Mouse (Mus musculus) thymus, adult 18-20 months (tissue): ENCODE data around the gene Eps8.
A peak's percentile ranks its signal among the peaks of the same experiment; 100 is the strongest.

Experiments used
- DNase-seq, 2 experiments: peaks; one replicate each; pipeline ENCODE4 v3.0.0; 2022; ENCODE audit warnings: mixed read lengths in 2 of 2

Eps8 gene

DNA sequence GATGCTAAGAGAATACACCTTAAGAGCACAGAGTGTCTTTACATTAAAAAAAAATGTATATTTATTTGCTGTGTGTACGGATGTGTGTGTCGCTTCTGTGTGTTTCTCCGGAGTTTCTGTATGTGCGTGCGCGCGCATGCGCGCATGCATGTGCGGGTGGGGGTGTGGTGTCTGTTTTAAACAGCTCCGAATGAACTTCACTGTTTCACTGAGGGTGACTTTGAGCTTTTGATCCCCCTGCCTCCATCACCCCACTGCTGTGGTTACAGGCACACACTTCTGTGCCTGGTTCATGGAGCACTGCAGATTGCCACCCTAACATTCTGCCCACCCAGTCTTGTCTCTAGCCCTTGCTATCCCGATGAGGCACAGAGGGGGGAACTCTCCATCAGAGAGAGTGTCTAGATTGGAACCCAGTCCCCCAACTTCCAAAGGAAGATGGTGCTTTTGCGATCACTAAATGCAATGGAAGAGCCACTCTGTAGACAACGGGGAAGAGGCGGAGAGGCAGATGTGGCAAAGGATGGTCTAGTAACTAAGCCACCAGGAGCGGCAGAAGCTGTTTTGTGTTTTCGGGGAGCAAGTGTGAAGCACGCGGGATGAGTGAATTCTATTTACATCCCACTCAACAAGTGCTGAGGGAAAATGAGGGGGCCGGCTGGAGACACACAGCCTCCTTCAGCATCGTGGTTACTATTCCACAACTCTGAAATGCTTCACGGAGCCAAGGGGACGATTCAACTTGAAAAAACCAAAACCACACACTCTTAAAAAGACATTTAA, 7.1 kb upstream of the Eps8 start:
- no peak for DNase-seq

- no peak for DNase-seq
Measured at GRCm38 (mm10) chr6:137658426-137659088, 3.9 kb upstream of the Eps8 start.

- no peak for DNase-seq
Measured at GRCm38 (mm10) chr6:137657203-137657602, 2.5 kb upstream of the Eps8 start.

- no peak for DNase-seq
Measured at GRCm38 (mm10) chr6:137649528-137649927, 5.1 kb downstream of the Eps8 start.

DNA sequence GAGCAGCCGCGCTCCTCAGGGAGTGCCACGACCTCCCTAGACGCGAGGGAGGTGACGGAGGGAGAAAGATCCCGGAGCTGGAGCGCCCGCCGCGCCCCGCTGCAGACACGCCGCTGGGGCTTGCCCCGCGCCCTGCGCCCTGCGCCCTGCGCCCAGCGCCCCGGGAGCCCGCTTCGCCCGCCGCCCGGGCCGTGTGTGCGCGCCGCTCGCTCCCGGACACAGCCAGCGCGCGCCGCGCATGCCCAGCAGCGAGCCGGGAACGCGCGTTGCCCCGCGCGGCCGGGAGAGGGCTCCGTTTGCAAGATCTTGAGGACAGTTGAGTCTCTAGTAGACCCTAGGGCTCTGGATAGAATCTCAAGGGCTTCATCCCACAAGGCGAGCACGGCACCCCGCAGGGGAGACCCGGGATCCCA, 5.6 kb downstream of the Eps8 start:
- peak; percentile 17 to 27 for DNase-seq

GRCm38 (mm10) chr6:137648110-137649067, 6.3 kb downstream of the Eps8 start:
- DNase-seq = no peak

- no peak for DNase-seq
Measured at GRCm38 (mm10) chr6:137647646-137648045, 7.0 kb downstream of the Eps8 start.

DNA sequence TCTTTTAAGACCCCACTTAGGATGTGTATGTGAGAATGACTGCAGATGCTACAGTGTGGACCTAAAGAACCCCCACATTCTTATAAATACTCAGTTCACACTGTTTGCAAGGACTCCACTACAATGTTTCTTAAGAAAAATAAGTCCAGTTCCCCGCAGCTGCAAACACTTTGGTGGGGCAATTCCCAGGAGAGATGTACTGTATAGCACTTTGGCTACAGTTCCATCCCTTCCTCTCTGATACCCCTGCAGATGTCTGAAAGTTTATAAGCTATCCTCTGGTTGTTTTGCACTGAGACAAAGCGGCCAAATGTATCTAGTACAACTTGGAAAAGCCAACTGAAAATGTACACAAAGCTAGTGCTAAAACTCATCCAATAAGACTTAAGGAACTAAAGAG, 8.0 kb downstream of the Eps8 start:
- no peak for DNase-seq

GRCm38 (mm10) chr6:137644893-137645292, 9.8 kb downstream of the Eps8 start:
- no peak for DNase-seq

DNA sequence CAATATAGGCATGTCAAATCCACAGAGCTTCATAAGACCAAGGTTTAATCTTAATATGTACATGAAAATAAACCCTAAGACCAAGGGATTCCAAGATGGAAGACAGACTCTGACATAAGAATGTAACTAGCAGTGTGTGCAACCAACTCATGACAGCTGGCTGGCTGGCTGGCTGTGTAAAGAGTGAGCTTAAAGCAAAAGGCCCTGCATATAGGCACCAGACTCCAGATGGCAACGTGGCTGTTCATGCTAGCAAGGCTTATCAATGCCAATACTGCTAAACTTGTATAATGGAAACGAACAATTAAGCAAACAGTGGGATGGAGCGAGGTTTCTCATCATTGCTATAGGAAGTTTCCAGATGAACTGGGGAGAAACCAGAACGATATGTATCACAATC, 10.9 kb downstream of the Eps8 start:
- no peak for DNase-seq

DNA sequence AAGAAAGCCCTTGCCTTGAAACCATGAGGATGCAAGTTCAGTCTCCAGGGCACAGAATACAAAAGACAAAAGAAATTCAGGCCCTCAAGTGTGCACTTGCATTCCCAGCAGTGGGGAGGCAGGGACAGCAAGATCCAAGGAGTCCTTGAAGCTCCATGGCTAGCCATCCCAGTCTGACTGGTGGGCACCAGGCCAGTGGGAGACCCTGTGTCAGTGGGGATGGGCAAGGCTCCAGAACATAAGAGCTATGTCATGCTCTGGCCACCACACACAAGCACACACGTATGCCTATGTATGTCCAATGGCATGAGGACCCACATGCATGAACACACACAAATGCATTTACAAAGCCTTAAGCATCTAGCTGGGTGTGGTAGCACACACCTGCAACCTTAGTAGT, 13.0 kb downstream of the Eps8 start:
- DNase-seq = no peak

DNA sequence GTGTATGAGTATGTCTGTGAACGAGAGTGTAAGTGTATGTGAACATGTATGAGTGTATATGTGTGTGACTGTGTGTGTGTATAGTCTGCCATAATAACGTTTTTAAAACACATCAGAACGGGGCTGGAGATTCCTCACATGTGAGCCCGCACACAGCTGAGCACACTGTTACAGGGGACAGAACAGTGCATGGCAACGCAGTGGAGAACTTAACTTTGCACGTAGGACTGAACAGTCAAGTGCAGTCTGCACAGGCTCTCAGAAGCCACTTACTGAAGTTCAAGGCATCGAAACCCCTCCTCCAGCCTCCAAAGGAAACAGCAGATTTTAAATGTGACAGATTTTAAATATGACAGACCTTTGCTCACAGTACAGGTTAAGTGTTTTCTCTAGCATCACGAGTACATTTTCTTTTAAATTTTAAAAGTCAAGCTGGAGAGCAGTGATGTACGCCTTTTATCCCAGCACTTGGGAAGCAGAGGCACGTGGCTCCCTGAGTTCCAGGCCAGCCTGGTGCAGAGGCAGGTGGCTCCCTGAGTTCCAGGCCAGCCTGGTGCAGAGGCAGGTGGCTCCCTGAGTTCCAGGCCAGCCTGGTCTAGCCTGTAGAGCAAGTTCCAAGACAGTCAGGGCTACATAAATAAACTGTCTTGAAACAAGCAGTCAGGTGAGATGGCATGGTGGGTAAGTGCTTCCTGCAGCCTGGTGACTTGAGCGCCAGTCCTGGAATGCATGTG, 15.7 kb downstream of the Eps8 start:
- no peak for DNase-seq

DNA sequence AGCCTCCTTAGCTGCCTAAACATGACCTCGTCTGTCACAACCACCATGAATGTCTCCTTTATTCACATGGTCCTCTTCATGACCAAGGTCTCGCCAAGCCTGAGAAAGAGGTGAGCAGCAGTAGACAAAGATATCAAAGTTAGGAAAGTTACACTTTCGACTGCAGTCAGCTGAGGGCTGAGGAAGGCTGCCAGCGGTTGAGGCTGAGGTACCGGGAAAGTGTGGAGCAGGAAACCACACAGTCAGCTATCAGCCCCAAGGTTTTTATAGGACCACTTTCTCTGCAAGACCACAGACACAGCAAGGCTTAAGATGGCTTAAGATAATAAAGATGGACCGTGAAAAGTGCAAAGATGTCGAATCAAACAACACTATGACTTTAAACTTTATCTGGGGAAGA, 17.2 kb downstream of the Eps8 start:
- no peak for DNase-seq

- DNase-seq = no peak
Measured at GRCm38 (mm10) chr6:137636131-137636530, 18.5 kb downstream of the Eps8 start.

DNA sequence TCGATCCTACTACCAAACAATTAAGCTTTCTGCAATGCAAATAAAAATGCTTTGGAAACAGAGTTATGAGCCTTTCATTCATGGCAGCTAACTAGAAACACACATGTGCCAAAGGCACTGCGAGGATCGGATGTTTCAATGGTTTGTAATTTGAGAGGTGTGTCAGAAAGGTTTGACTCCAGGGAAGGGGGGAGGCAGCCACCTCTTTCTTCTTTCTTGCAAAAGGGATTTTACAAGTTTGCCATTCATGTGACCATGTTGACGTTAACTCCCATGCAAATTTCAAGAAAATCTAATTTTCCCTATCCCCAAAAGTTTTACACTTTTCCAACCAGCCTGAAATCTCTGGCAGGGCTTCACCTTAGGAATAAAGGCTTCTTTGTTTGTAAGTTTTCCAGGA, 21.1 kb downstream of the Eps8 start:
- DNase-seq = no peak

DNA sequence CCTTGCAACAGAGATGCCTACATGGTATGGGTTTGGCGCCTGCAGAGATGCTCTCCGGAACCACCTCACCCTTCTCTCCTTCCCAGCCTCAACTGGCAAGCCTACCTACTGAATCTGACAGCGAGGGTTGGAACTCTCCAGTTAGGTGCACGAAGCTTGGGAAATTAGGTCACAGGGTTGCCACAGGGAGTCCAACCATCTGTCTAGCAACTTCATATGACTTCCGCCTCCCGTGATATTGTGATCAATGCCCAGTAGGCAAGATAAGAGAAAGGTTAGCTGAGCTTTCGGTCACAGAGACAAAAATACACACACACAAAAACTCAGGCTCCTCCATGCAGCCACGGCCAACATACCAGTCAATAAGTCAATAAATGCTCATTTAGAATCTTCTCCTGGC, 21.6 kb downstream of the Eps8 start:
- DNase-seq = no peak

DNA sequence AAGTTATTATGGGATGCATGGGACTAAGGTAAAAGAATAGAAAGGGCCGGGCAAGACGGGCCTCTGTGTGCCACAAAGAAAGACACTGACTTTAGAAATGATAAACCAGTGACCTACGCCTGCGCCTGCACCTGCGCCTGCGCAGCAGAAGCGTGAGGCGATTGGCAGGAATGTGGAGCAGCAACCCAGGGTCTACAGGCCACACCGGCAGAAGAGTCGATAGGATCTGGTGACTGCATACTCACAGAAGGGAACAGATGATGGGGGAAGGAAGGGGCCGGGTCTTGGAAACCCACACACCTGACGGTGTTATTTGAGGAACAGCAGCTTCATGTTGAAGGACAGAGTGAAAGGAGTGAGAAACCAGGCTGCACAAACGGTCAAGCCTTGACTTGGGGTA, 24.3 kb downstream of the Eps8 start:
- no peak for DNase-seq

- no peak for DNase-seq
Measured at GRCm38 (mm10) chr6:137629603-137630231, 25.0 kb downstream of the Eps8 start.

- no peak for DNase-seq
Measured at GRCm38 (mm10) chr6:137628715-137629114, 26.0 kb downstream of the Eps8 start.

DNA sequence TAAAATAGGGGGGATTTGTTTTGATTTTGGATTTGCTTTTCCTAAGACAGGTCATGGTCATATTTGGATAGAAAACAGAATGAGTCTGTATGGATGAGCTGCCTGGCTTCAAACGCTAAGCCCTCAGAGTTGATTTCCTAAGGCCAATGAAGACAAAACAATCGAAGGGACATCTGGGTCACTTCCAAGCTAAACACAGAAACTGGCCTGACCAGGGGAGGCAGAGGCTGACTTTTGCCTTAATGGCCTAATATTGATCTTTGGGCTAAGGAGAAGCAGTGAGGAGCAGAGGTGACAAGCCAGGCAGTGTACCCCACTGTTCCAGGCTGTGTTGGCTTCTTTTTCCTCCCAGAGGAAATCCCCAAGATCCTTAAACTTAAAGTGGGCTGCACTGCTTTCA, 33.7 kb downstream of the Eps8 start:
- DNase-seq = no peak

- DNase-seq = no peak
Measured at GRCm38 (mm10) chr6:137613903-137614302, 40.8 kb downstream of the Eps8 start.

- no peak for DNase-seq
Measured at GRCm38 (mm10) chr6:137612071-137612547, 42.6 kb downstream of the Eps8 start.
